Mouse (Mus musculus) liver, adult 2 months (tissue): ENCODE measurements around the gene Vps37b.

Experiments used
- CTCF ChIP-seq: fragments of 200-500 bp; IDR thresholded peaks from 2 replicates; pipeline ENCODE4 v1.5.1; 2011; ENCODE audit warnings: low read depth, low read length, control low read depth
- POLR2A ChIP-seq: fragments of 200-500 bp; IDR thresholded peaks from 2 replicates; pipeline ENCODE4 v1.6.1; 2011; ENCODE audit warnings: low read length, control low read depth; ENCODE audit not compliant: insufficient read depth; ENCODE audit errors: extremely low read depth

GRCm38 (mm10) chr5:124073682-124074081, 41.6 kb upstream of the Vps37b start:
- no peak for TF ChIP-seq POLR2A
- TF ChIP-seq CTCF: no peak
